Mouse (Mus musculus): ENCODE data around the gene Rgs3.

DNA sequence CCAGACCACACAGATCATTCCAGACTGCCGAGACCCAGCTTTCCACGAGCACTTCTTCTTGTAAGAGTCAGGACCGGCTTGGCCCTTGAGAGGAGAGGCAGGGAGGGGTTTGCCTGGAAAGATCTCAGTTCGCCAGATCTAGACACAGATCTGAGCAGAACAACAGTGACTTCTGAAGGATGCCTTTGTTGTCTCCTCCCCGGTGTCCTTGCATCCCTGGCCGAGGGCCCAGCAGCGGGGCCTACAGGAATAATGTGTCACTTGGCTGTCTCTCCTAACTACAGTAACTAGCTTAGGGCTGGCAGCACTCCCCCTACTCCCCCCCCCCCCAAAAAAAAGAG lies 46.9 kb downstream of the Rgs3 start:
- TF ChIP-seq CTCF (IDR thresholded peaks at IDR 0.05; ENCODE audit: low read depth) (no peak), EP300 (IDR thresholded peaks at IDR 0.05; ENCODE audit: low read depth) (no peak)

Data from heart, postnatal 0 days (tissue).